Mouse (Mus musculus) stomach, embryonic 16.5 days (tissue): ENCODE results near the gene Otud4. TPM values are rescaled to one million over a fixed set of nuclear protein-coding genes. Genes with fewer than 3 reads are reported as not detected.

Experiments used
- ATAC-seq: fragments of 200-750 bp; cut with Nextera tagmentation; 2 replicates; pipeline ENCODE4 v1.8.0; 2017; ENCODE audit warnings: moderate number of reproducible peaks, moderate TSS enrichment; ENCODE audit not compliant: insufficient read depth, low FRiP score
- H3K27ac ChIP-seq: fragments of 300-500 bp; sonication (generic); 2 replicates; pipeline ENCODE4 v1.5.1; 2014; ENCODE audit warnings: low read length
- H3K27me3 ChIP-seq: fragments of 300-500 bp; sonication (generic); 2 replicates; pipeline ENCODE4 v1.6.1; 2014; ENCODE audit warnings: low read length, control low read depth, mixed read lengths; ENCODE audit not compliant: control insufficient read depth, insufficient read depth
- H3K36me3 ChIP-seq: fragments of 300-500 bp; sonication (generic); 2 replicates; pipeline ENCODE4 v1.6.1; 2014; ENCODE audit warnings: low read length; ENCODE audit not compliant: control insufficient read depth, insufficient read depth
- H3K4me1 ChIP-seq: fragments of 300-500 bp; sonication (generic); 2 replicates; pipeline ENCODE4 v1.6.1; 2014; ENCODE audit warnings: low read length, control low read depth, mixed read lengths; ENCODE audit not compliant: control insufficient read depth, insufficient read depth
- H3K4me2 ChIP-seq: fragments of 300-500 bp; sonication (generic); 2 replicates; pipeline ENCODE4 v1.6.1; 2014; ENCODE audit warnings: low read depth, low read length, mixed read lengths
- H3K4me3 ChIP-seq: fragments of 300-500 bp; sonication (generic); replicated peaks from 2 replicates; pipeline ENCODE4 v1.5.1; 2014; ENCODE audit warnings: mild to moderate bottlenecking, low read length
- H3K9ac ChIP-seq: fragments of 300-500 bp; sonication (generic); 2 replicates; pipeline ENCODE4 v1.6.1; 2014; ENCODE audit warnings: low read length
- H3K9me3 ChIP-seq: fragments of 300-500 bp; sonication (generic); replicated peaks from 2 replicates; pipeline ENCODE4 v1.6.1; 2016; ENCODE audit warnings: low read length, control low read depth; ENCODE audit not compliant: control insufficient read depth
- WGBS: fragments of 180-500 bp; shearing (Covaris S2); extraction: QIAGEN DNeasy Blood & Tissue Kit; methylation state at CpG from one replicate; pipeline ENCODE4 v1.1.7; 2014; 5-methylcytosine and 5-hydroxymethylcytosine counted together
- polyA plus RNA-seq: library from polyadenylated mRNA; unstranded; fragments of >200 nt; fragmentation: Nextera tagmentation; extraction: Ambion mirVana; gene quantifications from 2 replicates; pipeline ENCODE4 v1.2.1, GENCODE M21; 2015

Gene Otud4
- polyA plus RNA-seq, 1 experiment from 2014 or later = 12.3 TPM

DNA sequence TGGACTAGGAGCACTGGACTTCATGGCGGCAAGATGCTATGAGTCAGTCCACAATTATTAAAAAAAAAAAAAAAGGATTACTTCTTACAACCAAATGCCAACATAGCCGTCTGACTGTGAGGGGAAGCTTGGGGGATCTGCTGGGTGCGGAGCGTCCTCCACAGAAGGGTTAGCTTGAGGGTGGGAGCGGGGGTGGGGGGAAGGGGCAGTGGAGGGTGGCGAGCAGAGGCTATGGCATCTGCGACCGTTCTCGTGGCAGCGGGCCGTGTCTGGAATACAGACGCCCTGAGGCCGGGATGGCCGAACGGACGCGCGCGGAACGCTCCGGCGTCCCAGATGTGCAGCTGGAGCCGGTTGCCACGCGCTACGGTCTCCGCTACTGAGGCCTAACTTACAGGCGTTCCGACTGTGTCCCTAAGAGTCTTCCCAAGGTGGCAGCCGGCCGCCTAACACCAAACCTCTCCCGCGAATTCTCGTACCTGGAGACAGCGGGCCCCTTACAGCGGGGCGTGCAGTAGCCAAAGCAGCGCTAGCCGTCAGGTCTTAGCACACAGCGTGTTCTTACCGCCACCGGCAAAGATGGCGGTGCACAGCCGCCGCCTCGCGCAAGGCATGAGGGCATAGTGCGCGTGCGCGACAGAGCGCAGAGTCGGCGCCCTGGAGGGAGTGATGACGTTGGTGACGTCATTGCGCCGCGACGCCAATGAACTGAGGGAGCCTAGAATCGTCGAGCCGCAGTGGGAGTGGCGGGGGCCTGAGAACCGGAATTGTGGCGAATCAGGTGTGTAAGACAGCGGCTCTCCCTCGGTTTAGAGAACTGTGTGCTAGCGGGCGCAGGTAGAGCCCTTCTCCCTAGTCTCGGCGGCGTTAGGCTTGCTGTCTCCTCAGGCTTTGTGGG lies 71.9 kb downstream of the Otud4 start, which contains the start of the genes Abce1 and Anapc10:
Abce1 (minus strand) TSS at position 677 of the 898 bp plus-strand sequence.
Anapc10 (plus strand) TSS at position 757 of the 898 bp plus-strand sequence.
- under 1% methylated on average over 73 of the region's 73 CpGs for WGBS
- peak within 1 kb of the TSS; percentile 79 for H3K4me2 ChIP-seq
- peaks cover 2% of the 10 kb centered on the region; the same call in 1 of the 2 replicates for H3K36me3 ChIP-seq
- peak within 1 kb of the TSS; percentile 93 for H3K4me3 ChIP-seq
- no peaks in the 10 kb centered on the region for H3K9me3 ChIP-seq
- peak within 1 kb of the TSS; percentile 82 for H3K27ac ChIP-seq
- no peaks in the 10 kb centered on the region for H3K27me3 ChIP-seq
- peaks cover 5% of the 10 kb centered on the region; the same call in 1 of the 2 replicates for H3K4me1 ChIP-seq
- H3K9ac ChIP-seq = peak within 1 kb of the TSS; percentile 95
- ATAC-seq = peak; percentile 99

DNA sequence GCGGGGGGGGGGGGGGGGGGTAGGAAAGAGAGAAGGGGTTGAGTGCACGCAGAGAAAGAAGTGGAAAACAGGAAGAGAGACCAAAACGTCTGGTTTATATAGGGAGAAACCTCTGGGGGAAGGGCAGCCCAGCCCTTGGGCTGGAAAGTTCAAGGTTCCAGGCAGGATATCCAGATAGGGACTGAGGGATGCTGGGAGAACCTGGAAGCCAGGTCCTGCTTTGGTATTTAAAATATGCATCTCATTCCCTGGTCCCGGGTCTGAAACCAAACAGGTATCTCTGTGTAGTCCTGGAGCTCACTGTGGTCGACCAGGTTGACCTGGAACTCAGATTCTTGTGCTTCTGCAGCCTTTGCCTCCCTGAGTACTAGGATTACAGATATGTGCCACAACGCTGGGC lies 73.3 kb downstream of the Otud4 start:
- H3K36me3 ChIP-seq = no peaks in the 10 kb centered on the region
- no peak overlapping the region; the same call in 1 of the 2 replicates for H3K9ac ChIP-seq
- H3K27ac ChIP-seq = no peak overlapping the region
- H3K4me3 ChIP-seq = no peak overlapping the region
- ATAC-seq = no peak
- H3K9me3 ChIP-seq = no peaks in the 10 kb centered on the region
- H3K4me2 ChIP-seq = peak overlapping the region; percentile 38
- H3K27me3 ChIP-seq = no peaks in the 10 kb centered on the region
- 35% methylated on average over 5 of the region's 6 CpGs for WGBS
- H3K4me1 ChIP-seq = peaks cover 5% of the 10 kb centered on the region; the same call in 1 of the 2 replicates

DNA sequence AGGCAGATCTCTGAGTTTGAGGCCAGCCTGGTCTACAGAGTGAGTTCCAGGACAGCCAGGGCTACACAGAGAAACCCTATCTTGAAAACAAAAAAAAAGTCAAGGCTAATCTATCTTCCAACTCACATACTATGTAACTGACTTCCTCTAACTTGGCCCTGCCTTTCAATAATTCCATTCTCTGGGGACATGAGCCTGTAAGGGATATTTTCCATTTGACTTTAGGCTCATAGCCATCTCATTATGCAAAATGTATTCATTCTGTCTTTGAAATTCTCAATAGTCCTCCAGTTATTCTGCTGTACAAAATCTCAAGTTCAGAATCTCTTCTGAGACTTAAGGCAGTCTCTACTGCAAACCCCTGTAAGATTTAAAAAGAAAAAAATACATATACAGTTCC lies 82.1 kb downstream of the Otud4 start:
- no peaks in the 10 kb centered on the region for H3K27me3 ChIP-seq
- no peak overlapping the region for H3K27ac ChIP-seq
- H3K9me3 ChIP-seq = no peaks in the 10 kb centered on the region
- H3K4me1 ChIP-seq = no peaks in the 10 kb centered on the region
- no peak overlapping the region for H3K4me2 ChIP-seq
- ATAC-seq = no peak
- H3K36me3 ChIP-seq = peaks cover 9% of the 10 kb centered on the region; the same call in 1 of the 2 replicates
- no peak overlapping the region for H3K4me3 ChIP-seq
- no peak overlapping the region for H3K9ac ChIP-seq

DNA sequence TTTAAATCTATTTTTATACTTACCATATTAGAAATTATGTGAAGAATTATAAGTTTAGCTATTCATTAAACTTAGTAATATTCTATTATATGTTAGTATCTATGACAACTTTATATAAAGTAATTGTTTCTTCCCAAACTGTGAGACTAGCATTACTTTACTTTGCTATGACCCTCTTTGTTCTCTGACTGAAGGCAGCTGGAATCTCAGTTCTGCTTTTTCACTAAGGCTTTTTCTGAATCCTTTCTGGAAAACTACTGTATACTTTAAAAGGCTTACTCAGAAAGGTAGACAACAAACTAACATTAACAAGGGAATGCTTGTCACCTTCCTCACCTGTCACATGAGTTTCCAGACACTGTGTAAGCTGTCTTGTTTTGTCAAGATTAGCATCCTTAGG lies 83.9 kb downstream of the Otud4 start:
- no peaks in the 10 kb centered on the region for H3K4me1 ChIP-seq
- H3K4me2 ChIP-seq = no peak overlapping the region
- ATAC-seq = no peak
- H3K9ac ChIP-seq = no peak overlapping the region
- no peak overlapping the region for H3K4me3 ChIP-seq
- H3K27ac ChIP-seq = no peak overlapping the region
- peaks cover 9% of the 10 kb centered on the region; the same call in 1 of the 2 replicates for H3K36me3 ChIP-seq
- no peaks in the 10 kb centered on the region for H3K27me3 ChIP-seq
- H3K9me3 ChIP-seq = no peaks in the 10 kb centered on the region

DNA sequence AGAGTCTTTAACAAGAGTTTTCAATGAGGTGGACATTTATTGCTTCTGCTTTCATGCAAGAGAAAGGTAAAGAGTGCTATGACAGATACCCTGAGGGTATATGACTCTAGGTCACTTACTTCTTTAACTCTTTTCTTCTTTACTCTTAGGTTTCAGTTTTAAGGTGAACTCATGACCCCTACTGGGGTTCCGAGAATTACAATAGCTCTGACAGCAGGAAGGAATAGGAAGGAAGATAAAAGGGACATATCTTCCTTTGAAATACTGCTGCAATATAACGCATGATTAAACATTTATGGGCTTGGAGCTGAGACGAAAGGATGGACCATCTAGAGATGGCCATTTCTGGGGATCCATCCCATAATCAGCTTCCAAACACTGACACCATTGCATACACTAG lies 85.2 kb downstream of the Otud4 start:
- 80% methylated on average over 3 of the region's 3 CpGs for WGBS
- Histone ChIP-seq H3K4me1 (no peaks in the 10 kb centered on the region), H3K9me3 (no peaks in the 10 kb centered on the region), H3K27me3 (no peaks in the 10 kb centered on the region), H3K4me2 (no peak overlapping the region), H3K9ac (no peak overlapping the region), H3K4me3 (no peak overlapping the region), H3K36me3 (peaks cover 9% of the 10 kb centered on the region; the same call in 1 of the 2 replicates), H3K27ac (no peak overlapping the region)
- ATAC-seq = no peak

Other genes starting within 250 kb of the Otud4 start
- 33.0 and 37.4 TPM in 2 replicates for gene Smad1, start 240.1 kb upstream of the Otud4 start, polyA plus RNA-seq
- gene Abce1, start 72.1 kb downstream of the Otud4 start, polyA plus RNA-seq = 99.7 and 105 TPM in 2 replicates
- 30.7 and 32.1 TPM in 2 replicates for gene Anapc10, start 72.2 kb downstream of the Otud4 start, polyA plus RNA-seq